ENCODE assay signal across 11 mouse cellular contexts in genomic region chr12:80090529-80090928, GRCm38 (mm10). TPM values are rescaled to one million over a fixed set of nuclear protein-coding genes. Genes with fewer than 3 reads are reported as not detected.
DNase-seq lines count a peak whose midpoint lies in the region; ATAC-seq and TF ChIP-seq lines count a peak whose summit lies in the region.
"Had no signal": no experiment of that assay in that cellular context is flagged by ENCODE, and none has a peak within 500 bp of the region (broad histone marks: within the 10 kb centered on the region; RNA-seq: fewer than 3 reads in every experiment).

No protein-coding gene starts in this region.

- H3K9ac ChIP-seq in intestine, embryonic 15.5 days = no peak overlapping the region
- H3K9ac ChIP-seq in intestine, postnatal 0 days (ENCODE audit: low read depth, low read length) = no peak overlapping the region; the same call in 1 of the 2 replicates
- no peak overlapping the region for H3K9ac ChIP-seq in forebrain, embryonic 14.5 days (ENCODE audit: low read length)

- H3K27ac ChIP-seq in intestine, embryonic 15.5 days = peak overlapping the region; percentile 58; the same call in 1 of the 2 replicates
- no peak overlapping the region for H3K27ac ChIP-seq in intestine, postnatal 0 days (ENCODE audit: low read depth, low read length)
- peak overlapping the region; percentile 74 for H3K27ac ChIP-seq in heart, embryonic 10.5 days
- no peak overlapping the region for H3K27ac ChIP-seq in forebrain, embryonic 14.5 days (ENCODE audit: low read depth, low read length)

- no peaks in the 10 kb centered on the region for H3K36me3 ChIP-seq in intestine, embryonic 15.5 days
- H3K36me3 ChIP-seq in intestine, postnatal 0 days (ENCODE audit: control insufficient read depth, insufficient read depth) = no peaks in the 10 kb centered on the region
- H3K36me3 ChIP-seq in heart, embryonic 10.5 days = no peaks in the 10 kb centered on the region
- H3K36me3 ChIP-seq in forebrain, embryonic 14.5 days (ENCODE audit: control insufficient read depth, insufficient read depth, low read length) = no peaks in the 10 kb centered on the region

- no peaks in the 10 kb centered on the region for H3K9me3 ChIP-seq in intestine, embryonic 15.5 days
- H3K9me3 ChIP-seq in intestine, postnatal 0 days (ENCODE audit: control insufficient read depth) = no peaks in the 10 kb centered on the region
- H3K9me3 ChIP-seq in heart, embryonic 10.5 days = no peaks in the 10 kb centered on the region
- no peaks in the 10 kb centered on the region for H3K9me3 ChIP-seq in forebrain, embryonic 14.5 days (replicated peaks; ENCODE audit: control insufficient read depth, low read length)

- H3K4me3 ChIP-seq in intestine, embryonic 15.5 days (replicated peaks) = no peak overlapping the region
- H3K4me3 ChIP-seq in intestine, postnatal 0 days (ENCODE audit: low read depth, low read length) = no peak overlapping the region
- H3K4me3 ChIP-seq in heart, embryonic 10.5 days = no peak overlapping the region
- H3K4me3 ChIP-seq in forebrain, embryonic 14.5 days (ENCODE audit: low read depth, low read length) = no peak overlapping the region

- no peak for DNase-seq in heart, embryonic 10.5 days (ENCODE audit: low spot score)
- DNase-seq in kidney, postnatal 14 days = peak; percentile 59
- DNase-seq in lung, postnatal 36 days = peak; percentile 69
- DNase-seq in adipocyte (ENCODE audit: low spot score) = no peak
- no peak for DNase-seq in forebrain, embryonic 14.5 days (ENCODE audit: low spot score)
- no peak for DNase-seq in thymus, postnatal 0 days (ENCODE audit: low spot score)
- DNase-seq: layer of hippocampus, postnatal 36 days; right cerebral cortex, adult 18-20 months had no signal

- H3K4me2 ChIP-seq in intestine, embryonic 15.5 days (replicated peaks) = no peak overlapping the region
- no peak overlapping the region for H3K4me2 ChIP-seq in intestine, postnatal 0 days (replicated peaks; ENCODE audit: low read depth)
- no peak overlapping the region for H3K4me2 ChIP-seq in forebrain, embryonic 14.5 days (ENCODE audit: low read length)

- ATAC-seq in intestine, embryonic 15.5 days = no peak
- ATAC-seq in intestine, postnatal 0 days = no peak
- ATAC-seq in forebrain, embryonic 14.5 days = no peak
- ATAC-seq: CD4-positive, CD25-positive, alpha-beta regulatory T cell, adult 4 months had no signal

- no peaks in the 10 kb centered on the region for H3K27me3 ChIP-seq in intestine, embryonic 15.5 days (replicated peaks)
- H3K27me3 ChIP-seq in intestine, postnatal 0 days (replicated peaks; ENCODE audit: control insufficient read depth, insufficient read depth, low read length) = no peaks in the 10 kb centered on the region
- H3K27me3 ChIP-seq in heart, embryonic 10.5 days (ENCODE audit: insufficient read depth, poor library complexity, severe bottlenecking) = no peaks in the 10 kb centered on the region
- H3K27me3 ChIP-seq in forebrain, embryonic 14.5 days (replicated peaks; ENCODE audit: control insufficient read depth, insufficient read depth, low read length) = no peaks in the 10 kb centered on the region

- TF ChIP-seq CTCF in intestine, postnatal 0 days (IDR thresholded peaks at IDR 0.05; ENCODE audit: low read depth) = no peak

- peaks cover 13% of the 10 kb centered on the region for H3K4me1 ChIP-seq in intestine, embryonic 15.5 days (replicated peaks)
- H3K4me1 ChIP-seq in intestine, postnatal 0 days (replicated peaks; ENCODE audit: control insufficient read depth, insufficient read depth, low read length) = peaks cover 12% of the 10 kb centered on the region; the same call in 1 of the 2 replicates
- H3K4me1 ChIP-seq in heart, embryonic 10.5 days = peaks cover 29% of the 10 kb centered on the region
- no peaks in the 10 kb centered on the region for H3K4me1 ChIP-seq in forebrain, embryonic 14.5 days (ENCODE audit: control insufficient read depth, insufficient read depth, low read length)

- WGBS in intestine, embryonic 15.5 days = 59% methylated on average over 5 of the region's 5 CpGs
- WGBS in intestine, postnatal 0 days = 67% methylated on average over 5 of the region's 5 CpGs
- WGBS in heart, embryonic 10.5 days = 53% methylated on average over 5 of the region's 5 CpGs
- WGBS in forebrain, embryonic 14.5 days = 80% methylated on average over 5 of the region's 5 CpGs

RNA-seq across cellular contexts. Expression of gene Zfp36l1, which starts 22.3 kb away (rescaled TPM):
- 95.8 and 107 TPM in 2 replicates for polyA plus RNA-seq in intestine, embryonic 15.5 days (2015; fragmentation: Nextera tagmentation; extraction: Ambion mirVana)
- polyA plus RNA-seq in intestine, postnatal 0 days (2015; fragmentation: Nextera tagmentation; extraction: Ambion mirVana) = 77.9 and 80.7 TPM in 2 replicates
- polyA plus RNA-seq in heart, embryonic 10.5 days (2016; fragmentation: Nextera tagmentation; extraction: Ambion mirVana) = 90.2 and 114 TPM in 2 replicates
- polyA plus RNA-seq in forebrain, embryonic 14.5 days (2014; fragmentation: Nextera tagmentation; extraction: Ambion mirVana) = 39.7 and 45.5 TPM in 2 replicates
- polyA plus RNA-seq in thymus, postnatal 0 days (2015; fragmentation: Nextera tagmentation; extraction: Ambion mirVana) = 63.4 and 69.7 TPM in 2 replicates

Comparison
In these comparisons a context has a peak if more than half of its experiments do, and no peak if none do; other contexts are left out.
1. H3K27ac ChIP-seq: peak in intestine, embryonic 15.5 days (single experiment) and heart, embryonic 10.5 days (single experiment); none in intestine, postnatal 0 days (single experiment) and forebrain, embryonic 14.5 days (single experiment).
2. DNase-seq: peak in kidney, postnatal 14 days (single experiment) and lung, postnatal 36 days (single experiment); none in heart, embryonic 10.5 days (single experiment), adipocyte (single experiment), forebrain, embryonic 14.5 days (single experiment) and thymus, postnatal 0 days (single experiment).